Mouse (Mus musculus) embryonic facial prominence, embryonic 14.5 days (tissue): ENCODE data around the gene Cdk14. TPM values are rescaled to one million over a fixed set of nuclear protein-coding genes. Genes with fewer than 3 reads are reported as not detected.
A peak's percentile ranks its signal among the peaks of the same experiment; 100 is the strongest.

Experiments
- ATAC-seq: fragments of 200-750 bp; cut with Nextera tagmentation; 2 replicates; pipeline ENCODE4 v1.8.0; 2017; ENCODE audit warnings: low read depth, moderate number of reproducible peaks, moderate TSS enrichment
- DNase-seq: peaks from one replicate; pipeline ENCODE4 v3.0.0-alpha.2; 2015; ENCODE audit warnings: low spot score
- H3K27ac ChIP-seq: fragments of 300-500 bp; sonication (generic); replicated peaks from 2 replicates; pipeline ENCODE4 v1.5.1; 2014; ENCODE audit warnings: low read depth, mild to moderate bottlenecking, low read length, moderate library complexity
- H3K27me3 ChIP-seq: fragments of 300-500 bp; sonication (generic); replicated peaks from 2 replicates; pipeline ENCODE4 v1.6.1; 2014; ENCODE audit warnings: low read length; ENCODE audit not compliant: control insufficient read depth, insufficient read depth
- H3K36me3 ChIP-seq: fragments of 300-500 bp; sonication (generic); 2 replicates; pipeline ENCODE4 v1.6.1; 2014; ENCODE audit warnings: low read length, mixed read lengths; ENCODE audit not compliant: control insufficient read depth, insufficient read depth
- H3K4me1 ChIP-seq: fragments of 300-500 bp; sonication (generic); 2 replicates; pipeline ENCODE4 v1.6.1; 2014; ENCODE audit warnings: antibody characterized with exemption, low read length; ENCODE audit not compliant: control insufficient read depth, insufficient read depth
- H3K4me2 ChIP-seq: fragments of 300-500 bp; sonication (generic); 2 replicates; pipeline ENCODE4 v1.6.1; 2014; ENCODE audit warnings: low read depth, mild to moderate bottlenecking, low read length, moderate library complexity, mixed read lengths
- H3K4me3 ChIP-seq: fragments of 300-500 bp; sonication (generic); 2 replicates; pipeline ENCODE4 v1.5.1; 2014; ENCODE audit warnings: low read depth, mild to moderate bottlenecking, low read length
- H3K9ac ChIP-seq: fragments of 300-500 bp; sonication (generic); 2 replicates; pipeline ENCODE4 v1.6.1; 2014; ENCODE audit warnings: low read depth, mild to moderate bottlenecking, low read length, moderate library complexity, mixed read lengths
- H3K9me3 ChIP-seq: fragments of 300-500 bp; sonication (generic); 2 replicates; pipeline ENCODE4 v1.6.1; 2016; ENCODE audit warnings: low read length; ENCODE audit not compliant: control insufficient read depth
- WGBS: fragments of 180-500 bp; shearing (Covaris S2); extraction: QIAGEN DNeasy Blood & Tissue Kit; methylation state at CpG from one replicate; pipeline ENCODE4 v1.1.7; 2014; 5-methylcytosine and 5-hydroxymethylcytosine counted together
- polyA plus RNA-seq: library from polyadenylated mRNA; unstranded; fragments of >200 nt; fragmentation: Nextera tagmentation; extraction: Ambion mirVana; gene quantifications from 2 replicates; pipeline ENCODE4 v1.2.1, GENCODE M21; 2014

Cdk14 gene
- polyA plus RNA-seq, 1 experiment from 2014 or later: 33.8 TPM

DNA sequence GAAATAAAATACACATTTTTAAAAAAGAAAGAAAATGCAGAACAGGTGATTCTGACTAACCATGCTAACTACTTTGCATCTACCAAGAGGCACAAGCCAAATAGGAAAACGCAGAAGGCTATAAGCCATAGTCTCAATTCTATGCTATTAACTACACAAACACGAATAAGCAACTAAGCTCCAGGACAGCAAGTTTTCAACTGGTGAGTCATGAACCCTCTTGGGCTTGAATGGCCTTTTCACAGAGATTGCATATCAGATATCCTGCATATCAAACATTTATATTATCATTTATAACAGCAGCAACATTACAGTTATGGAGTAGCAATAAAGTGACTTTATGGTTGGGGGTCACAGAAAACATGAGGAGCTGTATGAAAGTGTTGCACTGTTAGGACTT is 256.3 kb downstream of the Cdk14 start:
- Histone ChIP-seq H3K4me1 (no peaks in the 10 kb centered on the region), H3K9ac (no peak overlapping the region), H3K36me3 (no peaks in the 10 kb centered on the region), H3K9me3 (no peaks in the 10 kb centered on the region), H3K4me2 (no peak overlapping the region), H3K27me3 (no peaks in the 10 kb centered on the region), H3K27ac (no peak overlapping the region), H3K4me3 (no peak overlapping the region)
- WGBS: 85% methylated on average over 2 of the region's 2 CpGs
- no peak for DNase-seq
- no peak for ATAC-seq

DNA sequence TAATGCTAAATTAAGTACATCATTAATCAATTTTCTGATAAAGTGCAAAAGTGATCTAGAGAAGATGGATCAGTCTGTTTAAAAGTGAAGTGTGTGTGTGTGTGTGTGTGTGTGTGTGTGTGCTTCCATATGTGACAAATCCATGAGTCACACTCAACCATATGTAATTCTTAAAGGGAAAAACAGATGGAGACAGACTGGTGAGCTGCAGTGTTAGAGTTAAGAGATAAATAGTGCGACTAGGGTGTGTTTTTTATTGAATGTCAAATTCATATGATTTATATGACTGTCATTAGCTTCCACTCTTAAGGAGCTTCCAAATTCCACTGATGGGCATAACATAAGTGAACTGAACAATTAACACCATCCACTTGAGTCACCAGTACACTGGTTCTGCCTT is 260.6 kb downstream of the Cdk14 start:
- no peak overlapping the region for H3K4me3 ChIP-seq
- no peak for ATAC-seq
- H3K4me2 ChIP-seq: no peak overlapping the region
- DNase-seq: no peak
- H3K27ac ChIP-seq: no peak overlapping the region
- no peaks in the 10 kb centered on the region for H3K9me3 ChIP-seq
- no peaks in the 10 kb centered on the region for H3K36me3 ChIP-seq
- H3K9ac ChIP-seq: no peak overlapping the region
- H3K27me3 ChIP-seq: no peaks in the 10 kb centered on the region
- WGBS: 69% methylated on average over 1 of the region's 1 CpGs
- H3K4me1 ChIP-seq: no peaks in the 10 kb centered on the region

DNA sequence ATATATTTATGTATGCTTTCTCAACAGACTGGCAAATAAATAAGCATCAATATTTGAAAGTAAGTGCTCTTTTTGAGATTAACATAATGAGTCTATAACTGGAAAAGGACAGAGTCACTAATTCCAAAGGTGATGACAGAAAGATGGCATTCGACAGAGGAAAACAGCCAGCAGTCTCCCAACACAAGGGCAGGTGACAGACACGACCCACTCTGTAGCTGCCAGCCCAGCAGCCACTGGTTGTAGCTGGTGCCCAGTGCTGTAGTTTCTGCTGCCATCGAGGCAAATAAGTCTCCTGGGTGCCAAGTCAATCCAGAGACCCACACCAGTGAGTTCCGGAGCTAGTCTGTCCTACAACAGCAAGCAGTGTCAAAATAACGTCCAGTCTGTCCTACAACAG is 280.3 kb downstream of the Cdk14 start:
- Histone ChIP-seq H3K9me3 (no peaks in the 10 kb centered on the region), H3K36me3 (no peaks in the 10 kb centered on the region), H3K27ac (no peak overlapping the region), H3K27me3 (no peaks in the 10 kb centered on the region), H3K4me2 (no peak overlapping the region), H3K4me3 (no peak overlapping the region), H3K4me1 (no peaks in the 10 kb centered on the region), H3K9ac (no peak overlapping the region)
- DNase-seq (no peak), ATAC-seq (no peak)
- WGBS: 75% methylated on average over 5 of the region's 5 CpGs

DNA sequence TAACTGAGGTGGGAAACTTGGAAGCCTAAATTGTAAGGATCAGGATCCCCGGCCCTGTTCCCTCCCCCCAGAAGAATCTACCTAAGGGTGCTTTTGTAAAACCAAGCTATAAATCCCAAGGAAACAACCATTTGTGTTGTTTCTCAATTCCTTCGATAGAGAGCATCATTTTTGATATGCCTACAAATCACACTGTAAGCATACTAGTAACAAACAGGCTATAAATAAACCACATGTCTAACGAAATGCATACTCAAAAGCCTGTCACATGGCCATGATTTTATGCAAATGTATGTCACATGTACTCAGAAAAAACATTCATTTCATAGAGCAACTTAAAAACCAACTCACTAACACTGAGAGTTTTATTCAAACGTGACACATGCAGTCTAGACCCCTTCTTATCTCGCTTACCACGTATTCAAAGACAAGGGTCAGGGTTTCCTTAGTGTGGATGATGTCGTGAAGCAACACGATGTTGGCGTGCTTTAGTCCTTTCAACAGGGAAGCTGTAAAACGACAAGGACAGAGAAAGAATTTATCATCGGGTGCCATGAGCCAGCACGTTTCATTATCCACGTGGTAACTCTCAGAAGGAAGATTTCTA is 285.1 kb downstream of the Cdk14 start:
- Histone ChIP-seq H3K36me3 (no peaks in the 10 kb centered on the region), H3K27ac (no peak overlapping the region), H3K4me2 (no peak overlapping the region), H3K4me3 (no peak overlapping the region), H3K4me1 (no peaks in the 10 kb centered on the region), H3K9me3 (no peaks in the 10 kb centered on the region), H3K9ac (no peak overlapping the region), H3K27me3 (no peaks in the 10 kb centered on the region)
- no peak for DNase-seq
- ATAC-seq: no peak
- 85% methylated on average over 13 of the region's 13 CpGs for WGBS

DNA sequence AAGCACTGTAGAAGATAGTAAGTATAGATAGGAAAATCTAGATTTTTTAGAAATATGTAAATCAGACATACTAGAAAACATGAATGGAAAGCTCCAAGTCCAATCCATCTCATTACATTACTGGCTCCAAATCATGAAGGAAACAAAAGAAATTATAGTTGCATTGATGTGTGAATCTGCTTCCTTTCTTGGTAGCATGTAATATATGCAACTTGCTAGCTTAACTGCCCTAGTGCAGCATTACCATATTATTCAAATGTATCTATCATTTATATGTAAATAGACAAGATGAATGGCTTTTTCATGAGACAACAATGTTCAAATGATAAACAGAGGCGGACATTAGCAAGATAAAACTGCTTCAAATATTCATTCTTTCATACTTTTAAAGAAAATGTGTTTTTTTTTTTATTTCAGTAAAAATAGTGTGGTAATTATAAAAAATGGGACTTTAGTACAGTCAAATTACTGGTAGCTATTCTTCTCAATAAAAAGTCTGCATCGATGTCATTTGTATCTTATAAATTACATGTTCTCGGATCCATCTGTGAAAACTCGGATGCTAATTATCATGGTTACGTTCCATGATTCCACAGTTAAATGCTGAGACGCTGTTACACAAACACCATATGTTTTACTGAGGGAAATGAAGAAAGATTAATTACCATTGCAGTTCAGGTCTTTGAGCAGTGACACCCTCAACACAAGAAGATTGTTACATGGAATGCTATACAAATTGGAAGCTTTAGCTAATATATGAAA is 285.8 kb downstream of the Cdk14 start:
- 85% methylated on average over 6 of the region's 6 CpGs for WGBS

DNA sequence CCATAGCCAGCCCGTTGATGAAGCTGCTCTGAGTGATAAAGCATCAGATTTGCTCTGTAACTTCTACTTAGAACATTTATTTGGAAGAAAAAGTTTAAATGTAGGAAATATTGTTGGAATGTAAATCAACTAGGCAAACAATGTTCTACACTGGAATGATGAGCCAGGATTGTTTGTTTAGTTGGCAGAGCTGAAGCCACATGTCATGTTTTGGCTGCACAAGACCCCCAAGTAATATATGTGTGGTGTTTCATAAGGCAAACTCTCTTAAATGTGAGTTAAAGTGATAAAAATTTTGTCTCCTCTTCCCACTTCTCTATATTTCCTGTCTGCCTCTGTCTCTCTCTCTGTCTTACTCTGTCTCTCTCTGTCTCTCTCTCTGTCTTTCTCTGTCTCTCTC is 291.3 kb downstream of the Cdk14 start:
- no peak overlapping the region for H3K4me2 ChIP-seq
- H3K36me3 ChIP-seq: no peaks in the 10 kb centered on the region
- DNase-seq (peak; percentile 13), ATAC-seq (no peak)
- H3K4me3 ChIP-seq: no peak overlapping the region
- 76% methylated on average over 1 of the region's 1 CpGs for WGBS
- no peaks in the 10 kb centered on the region for H3K9me3 ChIP-seq
- no peak overlapping the region for H3K9ac ChIP-seq
- no peaks in the 10 kb centered on the region for H3K4me1 ChIP-seq
- no peak overlapping the region for H3K27ac ChIP-seq
- no peaks in the 10 kb centered on the region for H3K27me3 ChIP-seq

More for the DNA sequence above, 285.8 kb downstream of the Cdk14 start:
- no peak overlapping the region for H3K9ac ChIP-seq
- H3K36me3 ChIP-seq: no peaks in the 10 kb centered on the region
- H3K4me3 ChIP-seq: no peak overlapping the region
- no peaks in the 10 kb centered on the region for H3K27me3 ChIP-seq
- no peak overlapping the region for H3K27ac ChIP-seq
- no peak for ATAC-seq
- no peaks in the 10 kb centered on the region for H3K9me3 ChIP-seq
- no peaks in the 10 kb centered on the region for H3K4me1 ChIP-seq
- DNase-seq: no peak
- H3K4me2 ChIP-seq: no peak overlapping the region

DNA sequence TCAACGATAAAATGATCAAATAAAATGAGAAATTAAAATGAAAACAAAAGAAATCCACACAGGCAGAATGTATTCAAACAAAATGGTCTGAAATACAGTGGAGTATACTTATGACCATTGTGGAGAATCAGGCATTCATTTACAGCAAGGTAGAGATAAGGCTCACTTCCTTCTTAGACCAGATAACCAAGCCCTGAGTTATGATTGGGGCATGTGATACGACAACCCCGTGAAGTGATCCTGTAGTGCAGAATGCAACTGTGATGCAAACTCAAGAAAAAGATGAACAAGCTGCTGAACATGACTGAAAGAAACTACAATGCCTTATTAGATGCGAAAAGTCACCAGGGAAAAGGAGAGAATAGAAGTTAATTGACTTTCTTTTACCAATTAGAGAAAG is 295.5 kb downstream of the Cdk14 start:
- Histone ChIP-seq H3K9me3 (no peaks in the 10 kb centered on the region), H3K9ac (no peak overlapping the region), H3K4me1 (no peaks in the 10 kb centered on the region), H3K4me3 (no peak overlapping the region), H3K36me3 (no peaks in the 10 kb centered on the region), H3K4me2 (no peak overlapping the region), H3K27me3 (no peaks in the 10 kb centered on the region), H3K27ac (no peak overlapping the region)
- DNase-seq (no peak), ATAC-seq (no peak)
- 91% methylated on average over 4 of the region's 4 CpGs for WGBS

DNA sequence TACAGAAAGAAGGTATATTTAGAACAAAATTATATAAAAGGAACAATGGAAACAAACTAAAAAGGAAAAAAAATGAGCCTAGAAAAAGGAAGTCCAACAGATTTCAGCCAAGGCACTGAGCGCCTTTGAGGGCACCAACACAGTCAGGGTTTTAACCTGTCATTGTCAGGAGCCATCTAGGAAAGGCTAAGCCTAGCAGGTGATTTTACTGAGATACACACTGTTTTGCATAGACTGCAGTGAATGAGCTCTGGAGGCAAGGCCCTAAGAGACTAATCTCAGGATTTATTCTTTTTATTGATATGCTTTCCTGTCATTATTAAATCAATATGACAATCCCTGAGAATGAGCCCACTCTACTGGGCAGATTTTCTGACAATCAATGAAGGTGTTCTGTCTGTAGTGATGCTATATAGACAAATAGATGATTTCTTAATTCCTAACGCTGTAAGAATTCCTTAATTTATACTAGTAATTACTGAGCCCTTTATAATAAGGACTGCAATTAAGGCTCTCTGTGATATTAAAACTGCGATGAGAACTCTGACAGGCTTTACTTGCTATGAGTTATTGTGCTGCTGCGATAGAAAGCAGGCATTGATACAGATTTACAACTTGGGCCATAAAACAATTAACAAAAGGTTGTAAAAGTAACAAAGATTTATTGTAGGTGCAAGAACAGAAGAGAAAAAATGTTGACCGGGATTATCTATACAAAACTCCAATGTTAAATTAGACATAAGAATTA is 303.2 kb downstream of the Cdk14 start:
- Histone ChIP-seq H3K4me1 (peaks cover 6% of the 10 kb centered on the region; the same call in 1 of the 2 replicates), H3K27ac (no peak overlapping the region), H3K36me3 (no peaks in the 10 kb centered on the region), H3K9me3 (no peaks in the 10 kb centered on the region), H3K4me3 (no peak overlapping the region), H3K4me2 (no peak overlapping the region), H3K9ac (no peak overlapping the region), H3K27me3 (no peaks in the 10 kb centered on the region)
- DNase-seq: no peak
- WGBS: 87% methylated on average over 5 of the region's 5 CpGs
- ATAC-seq: no peak
